19 mouse cellular contexts compared by ENCODE assay signal in the genomic region with DNA sequence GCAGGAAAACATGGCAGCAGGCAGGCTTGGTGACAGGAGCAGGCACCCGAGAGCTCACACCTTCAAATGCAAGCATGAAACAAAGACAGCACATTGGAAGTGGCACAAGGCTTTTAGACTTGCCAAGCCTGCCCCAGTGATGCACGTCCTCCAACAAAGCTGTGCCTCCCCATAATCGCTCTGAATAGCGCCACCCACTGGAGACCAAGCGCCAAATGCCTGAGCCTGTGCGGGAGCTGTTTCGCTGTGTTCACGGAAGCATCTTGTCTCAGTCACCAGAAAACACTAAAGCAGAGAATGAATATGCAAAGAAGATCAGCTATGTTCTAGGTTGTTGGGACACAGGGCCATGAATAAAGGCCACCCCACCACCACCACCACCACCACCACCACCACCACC. TPM values are rescaled to one million over a fixed set of nuclear protein-coding genes. Genes with fewer than 3 reads are reported as not detected.
DNase-seq lines count a peak whose midpoint lies in the region; ATAC-seq and TF ChIP-seq lines count a peak whose summit lies in the region.
"Had no signal": no experiment of that assay in that cellular context is flagged by ENCODE, and none has a peak within 500 bp of the region (broad histone marks: within the 10 kb centered on the region; RNA-seq: fewer than 3 reads in every experiment).

No protein-coding gene starts in this region.

- H3K27me3 ChIP-seq in kidney, postnatal 0 days (ENCODE audit: insufficient read depth, low read length): no peaks in the 10 kb centered on the region
- no peaks in the 10 kb centered on the region for H3K27me3 ChIP-seq in testis, adult 2 months (ENCODE audit: control insufficient read depth, insufficient read depth, low read length)
- H3K27me3 ChIP-seq: embryonic facial prominence, embryonic 12.5 days; heart, embryonic 15.5 days; liver, embryonic 13.5 days had no signal

- H3K9ac ChIP-seq in kidney, postnatal 0 days (ENCODE audit: low read depth, low read length): no peak overlapping the region
- H3K9ac ChIP-seq: embryonic facial prominence, embryonic 12.5 days; heart, embryonic 15.5 days; liver, embryonic 13.5 days had no signal

- peak; percentile 16; the same call in 1 of the 2 replicates for TF ChIP-seq CTCF in kidney, postnatal 0 days (IDR thresholded peaks at IDR 0.05; ENCODE audit: low read depth)
- peak; percentile 51; the same call in 1 of the 2 replicates for TF ChIP-seq CTCF in testis, adult 2 months (IDR thresholded peaks at IDR 0.05; ENCODE audit: control insufficient read depth, insufficient read depth, insufficient replicate concordance, low read depth, low read length)

- H3K4me1 ChIP-seq in kidney, postnatal 0 days (replicated peaks; ENCODE audit: insufficient read depth, low read length): no peaks in the 10 kb centered on the region
- no peaks in the 10 kb centered on the region for H3K4me1 ChIP-seq in testis, adult 2 months (ENCODE audit: control insufficient read depth, insufficient read depth, low read length)
- H3K4me1 ChIP-seq: embryonic facial prominence, embryonic 12.5 days; heart, embryonic 15.5 days; liver, embryonic 13.5 days had no signal

- no peak overlapping the region for H3K4me3 ChIP-seq in kidney, postnatal 0 days (replicated peaks; ENCODE audit: low read depth, low read length)
- H3K4me3 ChIP-seq in testis, adult 2 months (ENCODE audit: control insufficient read depth, low read depth, low read length): no peak overlapping the region
- H3K4me3 ChIP-seq: embryonic facial prominence, embryonic 12.5 days; heart, embryonic 15.5 days; liver, embryonic 13.5 days had no signal

- TF ChIP-seq POLR2A in testis, adult 2 months (IDR thresholded peaks at IDR 0.05; ENCODE audit: control insufficient read depth, low read depth, low read length): no peak

- 79% methylated on average over 8 of the region's 8 CpGs for WGBS in kidney, postnatal 0 days

- DNase-seq in kidney, postnatal 0 days (ENCODE audit: low spot score): no peak
- no peak for DNase-seq in kidney, postnatal 25 days
- DNase-seq in testis, postnatal 10 days (ENCODE audit: low spot score): no peak
- peak; percentile 63 for DNase-seq in R1 (ENCODE audit: low read depth, low spot score)
- no peak for DNase-seq in right cerebral cortex, postnatal 10 days (ENCODE audit: low spot score in 2 of 2)
- DNase-seq: cerebellum, adult 18-20 months; heart, adult 18-20 months; liver, embryonic 13.5 days; lung, postnatal 36 days; right cerebral cortex, postnatal 14 days had no signal

- no peaks in the 10 kb centered on the region for H3K36me3 ChIP-seq in kidney, postnatal 0 days (ENCODE audit: insufficient read depth, low read length)
- no peaks in the 10 kb centered on the region for H3K36me3 ChIP-seq in testis, adult 2 months (ENCODE audit: control insufficient read depth, insufficient read depth, low read length)
- H3K36me3 ChIP-seq: embryonic facial prominence, embryonic 12.5 days; heart, embryonic 15.5 days; liver, embryonic 13.5 days had no signal

- no peak for ATAC-seq in kidney, postnatal 0 days (replicated peaks; ENCODE audit: low FRiP score, low read depth)
- ATAC-seq in cerebellum, adult (ENCODE audit: insufficient number of reproducible peaks, low FRiP score, low TSS enrichment): no peak
- ATAC-seq: hindbrain, postnatal 0 days; Patski had no signal

- no peak overlapping the region for H3K4me2 ChIP-seq in kidney, postnatal 0 days (ENCODE audit: low read length)
- H3K4me2 ChIP-seq: embryonic facial prominence, embryonic 12.5 days; heart, embryonic 15.5 days; liver, embryonic 13.5 days had no signal

- H3K9me3 ChIP-seq in kidney, postnatal 0 days (replicated peaks; ENCODE audit: low read length): no peaks in the 10 kb centered on the region
- H3K9me3 ChIP-seq: embryonic facial prominence, embryonic 12.5 days; heart, embryonic 15.5 days; liver, embryonic 13.5 days had no signal

- H3K27ac ChIP-seq in kidney, postnatal 0 days: no peak overlapping the region
- no peak overlapping the region for H3K27ac ChIP-seq in testis, adult 2 months (ENCODE audit: control insufficient read depth, insufficient read depth, low read depth, low read length)
- H3K27ac ChIP-seq: embryonic facial prominence, embryonic 12.5 days; heart, embryonic 15.5 days; hindbrain, postnatal 0 days; liver, embryonic 13.5 days had no signal

RNA-seq across cellular contexts. Expression of a gene that starts 1.4 kb away (rescaled TPM):
- polyA plus RNA-seq in kidney, postnatal 0 days (2015; fragmentation: Nextera tagmentation; extraction: Ambion mirVana): not detected in 2 replicates
- polyA plus RNA-seq in testis, adult 2 months (2012; rRNA removed): not detected in 2 replicates
- polyA plus RNA-seq: embryonic facial prominence, embryonic 12.5 days; heart, embryonic 15.5 days; hindbrain, postnatal 0 days; kidney, embryonic 14.5 days; liver, embryonic 13.5 days; midbrain, postnatal 0 days; Patski; urinary bladder, adult 2 months had no signal

RNA-seq across cellular contexts. Expression of a gene that starts 4.5 kb away (rescaled TPM):
- polyA plus RNA-seq in kidney, postnatal 0 days (2015; fragmentation: Nextera tagmentation; extraction: Ambion mirVana): not detected in 2 replicates
- not detected in 2 replicates for polyA plus RNA-seq in testis, adult 2 months (2012; rRNA removed)
- polyA plus RNA-seq: embryonic facial prominence, embryonic 12.5 days; heart, embryonic 15.5 days; hindbrain, postnatal 0 days; kidney, embryonic 14.5 days; liver, embryonic 13.5 days; midbrain, postnatal 0 days; Patski; urinary bladder, adult 2 months had no signal

RNA-seq across cellular contexts. Expression of a gene that starts 9.2 kb away (rescaled TPM):
- polyA plus RNA-seq in kidney, postnatal 0 days (2015; fragmentation: Nextera tagmentation; extraction: Ambion mirVana): not detected in 2 replicates
- not detected in 2 replicates for polyA plus RNA-seq in testis, adult 2 months (2012; rRNA removed)
- polyA plus RNA-seq: embryonic facial prominence, embryonic 12.5 days; heart, embryonic 15.5 days; hindbrain, postnatal 0 days; kidney, embryonic 14.5 days; liver, embryonic 13.5 days; midbrain, postnatal 0 days; Patski; urinary bladder, adult 2 months had no signal

RNA-seq across cellular contexts. Expression of a gene that starts 13.6 kb away (rescaled TPM):
- polyA plus RNA-seq in kidney, postnatal 0 days (2015; fragmentation: Nextera tagmentation; extraction: Ambion mirVana): not detected in 2 replicates
- not detected in 2 replicates for polyA plus RNA-seq in testis, adult 2 months (2012; rRNA removed)
- polyA plus RNA-seq: embryonic facial prominence, embryonic 12.5 days; heart, embryonic 15.5 days; hindbrain, postnatal 0 days; kidney, embryonic 14.5 days; liver, embryonic 13.5 days; midbrain, postnatal 0 days; Patski; urinary bladder, adult 2 months had no signal

RNA-seq across cellular contexts. Expression of a gene that starts 17.6 kb away (rescaled TPM):
- not detected in 2 replicates for polyA plus RNA-seq in kidney, postnatal 0 days (2015; fragmentation: Nextera tagmentation; extraction: Ambion mirVana)
- not detected in 2 replicates for polyA plus RNA-seq in testis, adult 2 months (2012; rRNA removed)
- polyA plus RNA-seq: embryonic facial prominence, embryonic 12.5 days; heart, embryonic 15.5 days; hindbrain, postnatal 0 days; kidney, embryonic 14.5 days; liver, embryonic 13.5 days; midbrain, postnatal 0 days; Patski; urinary bladder, adult 2 months had no signal
